Mouse (Mus musculus): ENCODE data around the gene Cachd1.
A peak's percentile ranks its signal among the peaks of the same experiment; 100 is the strongest.

Gene Cachd1

GRCm38 (mm10) chr4:100990996-100991395, 214.5 kb downstream of the Cachd1 start:
- no peak for DNase-seq (ENCODE audit: low read depth)

DNA sequence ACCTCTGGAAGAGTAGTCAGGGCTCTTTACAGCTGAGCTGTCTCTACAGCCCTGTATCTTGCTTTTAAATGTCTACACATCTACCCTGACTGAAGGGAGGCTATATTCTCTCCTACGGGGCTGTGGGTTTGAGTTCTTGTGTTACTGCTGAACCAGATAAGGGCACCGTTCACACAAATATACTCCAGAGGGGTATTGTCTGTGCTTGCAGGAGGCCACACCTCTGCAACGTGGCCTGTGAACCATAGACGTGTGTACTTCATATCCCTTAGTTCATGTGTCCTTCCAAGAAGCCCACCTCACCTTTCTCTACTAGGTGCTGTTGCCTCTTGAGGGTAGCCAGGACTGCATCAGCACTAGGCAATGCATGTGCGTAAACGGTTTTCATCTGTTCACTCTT, 215.6 kb downstream of the Cachd1 start:
- no peak for DNase-seq (ENCODE audit: low read depth)

DNA sequence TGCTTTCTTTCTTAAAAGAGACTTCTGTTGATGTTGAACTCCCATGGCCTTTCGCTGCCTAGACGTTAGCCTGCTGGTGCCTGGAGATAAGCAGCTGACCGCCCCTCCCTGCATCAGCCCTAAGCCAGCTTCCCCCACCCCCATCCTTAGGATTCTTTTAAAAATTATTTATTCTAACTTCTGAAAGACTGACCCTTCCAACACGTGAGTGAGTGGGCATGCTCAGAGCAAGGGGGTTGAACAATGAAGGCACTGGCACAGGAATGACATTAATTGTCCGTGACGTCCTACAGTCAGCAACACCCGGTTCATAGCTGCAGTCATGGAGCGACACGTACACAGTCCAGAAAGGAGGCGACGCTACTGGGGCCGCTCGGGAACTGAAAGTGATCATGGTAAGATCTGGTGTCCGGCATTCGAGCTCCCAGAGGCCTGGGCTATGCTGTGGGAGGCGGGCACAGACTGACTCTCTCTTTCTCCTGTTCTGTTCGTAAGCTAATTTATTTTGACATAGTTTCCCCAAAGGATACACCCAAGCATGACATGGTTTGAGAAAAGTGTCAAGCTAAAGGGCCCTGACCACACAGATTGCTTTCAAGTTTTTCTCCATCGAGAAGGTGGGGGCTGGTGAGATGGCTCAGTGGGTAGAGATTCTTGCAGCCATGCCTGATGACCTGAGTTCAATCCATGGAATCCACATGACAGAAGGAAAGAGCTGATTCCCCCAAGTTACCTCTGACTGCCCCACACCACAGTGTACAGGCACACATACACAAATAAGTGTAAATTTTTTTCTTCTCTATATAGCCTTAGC, 218.2 kb downstream of the Cachd1 start:
- DNase-seq (ENCODE audit: low read depth), result peak; percentile 69

- DNase-seq (ENCODE audit: low read depth), result no peak
Measured at GRCm38 (mm10) chr4:100995617-100996016, 219.1 kb downstream of the Cachd1 start.

GRCm38 (mm10) chr4:100996060-100996651, 219.7 kb downstream of the Cachd1 start:
- no peak for DNase-seq (ENCODE audit: low read depth)

- no peak for DNase-seq (ENCODE audit: low read depth)
Measured at GRCm38 (mm10) chr4:100998145-100998544, 221.7 kb downstream of the Cachd1 start.

GRCm38 (mm10) chr4:100998906-100999305, 222.4 kb downstream of the Cachd1 start:
- no peak for DNase-seq (ENCODE audit: low read depth)

DNA sequence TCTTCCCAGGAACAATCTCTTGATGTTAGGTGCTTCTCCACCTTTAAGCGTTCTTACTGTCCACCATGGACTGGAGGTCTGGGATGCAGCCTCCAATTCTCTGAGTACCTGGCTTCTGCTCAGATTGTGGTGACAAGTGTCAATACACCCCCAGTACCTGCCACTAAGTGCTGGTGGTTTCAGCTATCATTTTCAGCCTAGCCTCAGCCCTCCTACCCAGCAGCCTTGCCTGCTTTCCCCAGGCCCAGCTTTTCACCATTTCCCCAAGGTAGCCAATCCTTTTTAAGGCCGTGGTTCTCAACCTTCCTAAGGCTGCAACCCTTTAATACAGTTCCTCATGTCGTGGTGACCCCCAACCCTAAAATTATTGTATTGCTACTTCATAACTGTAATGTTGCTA, 224.1 kb downstream of the Cachd1 start:
- no peak for DNase-seq (ENCODE audit: low read depth)

- DNase-seq (ENCODE audit: low read depth), result no peak
Measured at GRCm38 (mm10) chr4:101001073-101001472, 224.6 kb downstream of the Cachd1 start.

DNA sequence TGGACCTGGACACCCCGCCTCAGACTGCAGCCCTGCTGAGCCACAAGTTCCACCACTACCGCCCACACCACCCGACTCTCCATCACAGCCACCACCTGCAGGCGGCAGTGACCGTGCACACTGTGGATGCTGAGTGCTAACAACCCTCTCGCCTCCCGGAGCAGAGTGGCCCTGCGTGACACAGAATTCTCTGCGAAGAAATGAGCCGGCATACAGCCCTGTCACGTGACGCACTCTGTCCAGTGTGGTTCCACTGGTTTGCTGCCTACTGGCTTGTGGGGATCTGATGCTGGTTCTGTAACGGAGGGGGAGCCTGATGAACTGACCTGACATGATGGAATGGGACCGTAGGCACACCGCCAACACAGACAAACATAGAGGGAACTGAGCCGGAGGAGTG, 226.5 kb downstream of the Cachd1 start:
- DNase-seq (ENCODE audit: low read depth), result no peak

DNA sequence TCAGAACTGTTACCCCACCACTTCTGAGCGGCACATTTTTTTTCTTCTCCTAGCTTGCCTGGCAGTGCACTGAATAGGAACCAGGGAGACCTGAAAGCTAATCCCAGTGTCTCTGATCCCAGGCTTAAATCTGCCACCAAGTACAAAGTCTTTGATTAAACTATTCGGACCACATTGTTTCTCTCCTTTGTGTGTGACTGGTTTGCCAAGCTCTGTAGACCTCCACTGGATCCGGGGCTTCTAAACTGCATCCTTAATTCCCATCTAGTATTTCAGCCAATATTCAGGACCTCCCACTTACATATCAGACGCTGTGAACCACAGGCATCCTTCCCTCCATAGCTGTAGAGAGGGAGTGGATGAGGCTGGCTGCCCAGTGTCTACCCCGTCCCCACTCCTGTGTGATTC, 231.9 kb downstream of the Cachd1 start:
- no peak for DNase-seq (ENCODE audit: low read depth)

- DNase-seq (ENCODE audit: low read depth), result no peak
Measured at GRCm38 (mm10) chr4:101009092-101009491, 232.6 kb downstream of the Cachd1 start.

DNA sequence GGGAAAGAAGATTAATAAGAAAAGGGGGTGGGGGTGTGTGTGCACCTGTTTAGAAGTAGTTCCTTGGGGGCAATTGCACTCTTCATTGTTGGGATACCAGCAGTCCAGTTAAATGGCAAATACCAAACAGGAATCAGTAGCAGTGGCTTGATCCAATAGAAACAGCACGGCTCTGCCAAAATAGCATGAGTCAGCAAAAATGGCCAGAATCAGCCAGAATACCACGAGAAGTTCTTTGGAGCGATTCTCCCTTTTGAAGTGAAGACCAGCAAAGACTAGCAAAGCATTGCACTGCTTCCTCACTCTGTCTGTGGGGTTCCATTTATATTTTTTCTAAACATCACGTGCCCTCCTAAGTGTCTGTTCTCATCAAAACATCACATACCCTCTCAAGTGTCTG, 241.3 kb downstream of the Cachd1 start:
- no peak for DNase-seq (ENCODE audit: low read depth)

GRCm38 (mm10) chr4:101020596-101020995, 244.1 kb downstream of the Cachd1 start, which contains the start of gene Gm10577:
TSS of gene Gm10577 (minus strand) at chr4:101020696.
- DNase-seq (ENCODE audit: low read depth), result no peak

DNA sequence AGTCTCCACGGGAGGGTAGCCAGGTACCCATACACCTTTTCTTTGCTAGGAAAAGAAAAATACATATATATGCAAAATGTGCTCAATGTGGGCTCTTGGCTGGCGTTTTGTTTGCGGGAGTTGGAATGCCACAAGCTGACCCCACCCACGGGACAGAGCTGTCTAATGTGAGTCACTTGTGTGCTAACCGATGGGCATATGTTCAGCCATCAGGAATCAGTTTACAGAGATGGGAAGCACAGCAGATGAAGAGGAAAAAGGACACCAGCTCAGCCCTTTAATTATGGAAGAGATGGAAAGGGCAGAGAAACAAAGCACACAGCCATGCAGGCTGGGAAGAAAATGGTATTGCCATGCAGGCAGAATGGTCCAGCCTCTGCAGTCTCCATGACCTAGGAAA, 250.1 kb downstream of the Cachd1 start:
- no peak for DNase-seq (ENCODE audit: low read depth)

- no peak for DNase-seq (ENCODE audit: low read depth)
Measured at GRCm38 (mm10) chr4:101026995-101027394, 250.5 kb downstream of the Cachd1 start.

GRCm38 (mm10) chr4:101027852-101028411, 251.5 kb downstream of the Cachd1 start:
- DNase-seq (ENCODE audit: low read depth), result no peak

GRCm38 (mm10) chr4:101033047-101033446, 256.6 kb downstream of the Cachd1 start:
- DNase-seq (ENCODE audit: low read depth), result no peak

- DNase-seq (ENCODE audit: low read depth), result no peak
Measured at GRCm38 (mm10) chr4:101035131-101035530, 258.7 kb downstream of the Cachd1 start.

- no peak for DNase-seq (ENCODE audit: low read depth)
Measured at GRCm38 (mm10) chr4:101037156-101037555, 260.7 kb downstream of the Cachd1 start.

- no peak for DNase-seq (ENCODE audit: low read depth)
Measured at GRCm38 (mm10) chr4:101043691-101044090, 267.2 kb downstream of the Cachd1 start.

DNA sequence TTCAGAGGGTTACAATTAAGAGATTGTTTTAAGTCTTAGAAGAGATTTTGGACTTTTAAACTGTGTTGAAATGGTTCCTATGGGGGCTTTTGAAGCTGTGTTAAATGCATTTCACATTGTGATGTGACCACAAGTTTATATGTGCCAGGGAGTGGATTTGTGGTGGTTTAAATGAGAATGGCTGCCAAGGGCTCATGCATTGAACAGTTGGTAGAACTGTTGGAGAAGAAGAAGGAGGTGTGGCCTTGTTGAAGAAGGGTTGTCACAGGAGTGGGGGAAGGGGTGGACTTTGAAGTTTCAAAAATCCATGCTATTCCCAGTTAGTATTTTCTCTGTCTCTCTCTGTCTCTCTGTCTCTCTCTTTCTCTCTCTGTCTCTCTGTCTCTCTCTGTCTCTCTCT, 267.7 kb downstream of the Cachd1 start:
- no peak for DNase-seq (ENCODE audit: low read depth)

GRCm38 (mm10) chr4:101046576-101046975, 270.1 kb downstream of the Cachd1 start:
- DNase-seq (ENCODE audit: low read depth), result no peak
